Mouse (Mus musculus) C3H10T1/2 (cell line): Measurements from ENCODE around the gene Gm11027. TPM values are rescaled to one million over a fixed set of nuclear protein-coding genes. Genes with fewer than 3 reads are reported as not detected.

Experiments
- polyA plus RNA-seq, 2 experiments: library from polyadenylated mRNA; unstranded; fragments of >200 nt; fragmentation: generic; extraction: Trizol; gene quantifications; one replicate each; pipeline ENCODE4 v1.2.1; 2012; ENCODE audit warnings: missing spikeins in 2 of 2

The Gm11027 gene
- not detected for polyA plus RNA-seq

DNA sequence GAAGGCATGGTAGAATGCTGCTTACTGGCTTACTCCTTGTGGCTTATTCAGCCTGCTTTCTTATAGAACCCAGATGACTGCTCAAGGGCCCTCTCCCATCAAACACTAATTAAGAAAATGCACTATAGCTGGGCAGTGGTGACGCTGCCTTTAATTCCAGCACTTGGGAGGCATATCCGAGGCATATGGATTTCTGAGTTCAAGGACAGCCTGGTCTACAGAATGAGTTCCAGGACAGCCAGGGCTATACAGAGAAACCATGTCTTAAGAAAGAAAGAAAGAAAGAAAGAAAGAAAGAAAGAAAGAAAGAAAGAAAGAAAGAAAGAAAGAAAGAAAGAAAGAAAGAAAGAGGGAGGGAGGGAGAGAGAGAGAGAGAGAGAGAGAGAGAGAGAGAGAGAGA lies at the start of gene Gm11027:
TSS of gene Gm11027 (plus strand) at position 301 of the 400 bp plus-strand sequence.

GRCm38 (mm10) chr12:116262555-116263341 lies 12.4 kb upstream of the Gm11027 start, which contains the start of gene Wdr60:
TSS of gene Wdr60 (minus strand) at chr12:116263022.

GRCm38 (mm10) chr12:116280653-116281364 lies 5.6 kb downstream of the Gm11027 start, which contains the start of gene Esyt2:
TSS of gene Esyt2 (plus strand) at chr12:116281196.

Other genes starting within 250 kb of the Gm11027 start
- 1 to 10 TPM in 1 of 2 experiments, under 1 TPM in 1; 0.92 to 7.6 TPM for gene Zfp386, start 227.7 kb upstream of the Gm11027 start, polyA plus RNA-seq
- not detected for gene Vipr2, start 197.7 kb upstream of the Gm11027 start, polyA plus RNA-seq
- 1 to 10 TPM in 1 of 2 experiments, under 1 TPM in 1; 0.98 to 7.0 TPM for gene Wdr60, start 12.4 kb upstream of the Gm11027 start, polyA plus RNA-seq
- gene Esyt2, start 5.8 kb downstream of the Gm11027 start, polyA plus RNA-seq, result 1 to 10 TPM in 1 of 2 experiments, under 1 TPM in 1; 0.97 to 7.7 TPM
- gene Ncapg2, start 130.0 kb downstream of the Gm11027 start, polyA plus RNA-seq, result 1 to 10 TPM in 1 of 2 experiments, under 1 TPM in 1; 0.62 to 3.1 TPM
- not detected for gene Ptprn2, start 210.3 kb downstream of the Gm11027 start, polyA plus RNA-seq